Mouse (Mus musculus) urinary bladder, postnatal 10 days (tissue): Measurements from ENCODE around the gene Cd300lf.
A peak's percentile ranks its signal among the peaks of the same experiment; 100 is the strongest.

Experiments
- DNase-seq: peaks from one replicate; pipeline ENCODE4 v3.0.0; 2022; ENCODE audit warnings: low spot score

Cd300lf gene

GRCm38 (mm10) chr11:115133800-115134199 lies at the start of gene Cd300lf:
Gene Cd300lf, minus strand, starts transcription at chr11:115133992.
- DNase-seq: no peak

GRCm38 (mm10) chr11:115181913-115182638 lies 48.3 kb upstream of the Cd300lf start:
- peak; percentile 72 for DNase-seq

- DNase-seq: no peak
These were observed 46.1 kb upstream of the Cd300lf start for GRCm38 (mm10) chr11:115179881-115180280.

GRCm38 (mm10) chr11:115179191-115179590 lies 45.4 kb upstream of the Cd300lf start:
- DNase-seq: no peak

- no peak for DNase-seq
These were observed 45.0 kb upstream of the Cd300lf start for GRCm38 (mm10) chr11:115178766-115179165.

GRCm38 (mm10) chr11:115177559-115178195 lies 43.9 kb upstream of the Cd300lf start:
- DNase-seq: no peak

GRCm38 (mm10) chr11:115176399-115177190 lies 42.8 kb upstream of the Cd300lf start:
- no peak for DNase-seq

GRCm38 (mm10) chr11:115173549-115174339 lies 40.0 kb upstream of the Cd300lf start:
- no peak for DNase-seq

- DNase-seq: no peak
These were observed 39.1 kb upstream of the Cd300lf start for GRCm38 (mm10) chr11:115172825-115173287.

- DNase-seq: no peak
These were observed 37.3 kb upstream of the Cd300lf start for GRCm38 (mm10) chr11:115171125-115171524.

GRCm38 (mm10) chr11:115169430-115169829 lies 35.6 kb upstream of the Cd300lf start:
- no peak for DNase-seq

GRCm38 (mm10) chr11:115167631-115168249 lies 33.9 kb upstream of the Cd300lf start:
- DNase-seq: no peak

- no peak for DNase-seq
These were observed 33.0 kb upstream of the Cd300lf start for GRCm38 (mm10) chr11:115166776-115167175.

GRCm38 (mm10) chr11:115164976-115165374 lies 31.2 kb upstream of the Cd300lf start:
- DNase-seq: no peak

GRCm38 (mm10) chr11:115164341-115164975 lies 30.7 kb upstream of the Cd300lf start:
- DNase-seq: no peak

GRCm38 (mm10) chr11:115163568-115164150 lies 29.9 kb upstream of the Cd300lf start:
- DNase-seq: no peak

GRCm38 (mm10) chr11:115162832-115163480 lies 29.2 kb upstream of the Cd300lf start, which contains the start of gene Slc9a3r1:
Gene Slc9a3r1, plus strand, starts transcription at chr11:115163341.
- DNase-seq: peak; percentile 93

GRCm38 (mm10) chr11:115162205-115162601 lies 28.4 kb upstream of the Cd300lf start:
- DNase-seq: no peak

GRCm38 (mm10) chr11:115161578-115162204 lies 27.9 kb upstream of the Cd300lf start:
- DNase-seq: no peak
